Mouse (Mus musculus) forebrain, embryonic 12.5 days (tissue): ENCODE results near the gene Cers4. TPM values are rescaled to one million over a fixed set of nuclear protein-coding genes. Genes with fewer than 3 reads are reported as not detected.

ENCODE experiments used
- ATAC-seq: fragments of 200-750 bp; cut with Nextera tagmentation; 2 replicates; pipeline ENCODE4 v1.8.0; 2017; ENCODE audit warnings: moderate TSS enrichment; ENCODE audit not compliant: low FRiP score
- H3K27ac ChIP-seq: fragments of 300-500 bp; sonication (generic); 2 replicates; pipeline ENCODE4 v1.5.1; 2016; ENCODE audit warnings: mild to moderate bottlenecking
- H3K27me3 ChIP-seq: fragments of 300-500 bp; sonication (generic); 2 replicates; pipeline ENCODE4 v1.6.1; 2016; ENCODE audit warnings: mild to moderate bottlenecking
- H3K36me3 ChIP-seq: fragments of 300-500 bp; sonication (generic); replicated peaks from 2 replicates; pipeline ENCODE4 v1.6.1; 2016; ENCODE audit warnings: mild to moderate bottlenecking
- H3K4me1 ChIP-seq: fragments of 300-500 bp; sonication (generic); 2 replicates; pipeline ENCODE4 v1.6.1; 2016
- H3K4me2 ChIP-seq: fragments of 300-500 bp; sonication (generic); 2 replicates; pipeline ENCODE4 v1.6.1; 2016; ENCODE audit warnings: mild to moderate bottlenecking, moderate library complexity
- H3K4me3 ChIP-seq: fragments of 300-500 bp; sonication (generic); replicated peaks from 2 replicates; pipeline ENCODE4 v1.5.1; 2016; ENCODE audit warnings: mild to moderate bottlenecking
- H3K9ac ChIP-seq: fragments of 300-500 bp; sonication (generic); 2 replicates; pipeline ENCODE4 v1.6.1; 2016; ENCODE audit warnings: mild to moderate bottlenecking
- H3K9me3 ChIP-seq: fragments of 300-500 bp; sonication (generic); 2 replicates; pipeline ENCODE4 v1.6.1; 2016
- WGBS: fragments of 180-500 bp; shearing (Covaris S2); methylation state at CpG from one replicate; pipeline ENCODE4 v1.1.7; 2016; 5-methylcytosine and 5-hydroxymethylcytosine counted together
- polyA plus RNA-seq: library from polyadenylated mRNA; unstranded; fragments of >200 nt; fragmentation: Nextera tagmentation; extraction: Ambion mirVana; gene quantifications from 2 replicates; pipeline ENCODE4 v1.2.1, GENCODE M21; 2016

Cers4 gene
- polyA plus RNA-seq, 1 experiment from 2014 or later = 21.7 TPM

DNA sequence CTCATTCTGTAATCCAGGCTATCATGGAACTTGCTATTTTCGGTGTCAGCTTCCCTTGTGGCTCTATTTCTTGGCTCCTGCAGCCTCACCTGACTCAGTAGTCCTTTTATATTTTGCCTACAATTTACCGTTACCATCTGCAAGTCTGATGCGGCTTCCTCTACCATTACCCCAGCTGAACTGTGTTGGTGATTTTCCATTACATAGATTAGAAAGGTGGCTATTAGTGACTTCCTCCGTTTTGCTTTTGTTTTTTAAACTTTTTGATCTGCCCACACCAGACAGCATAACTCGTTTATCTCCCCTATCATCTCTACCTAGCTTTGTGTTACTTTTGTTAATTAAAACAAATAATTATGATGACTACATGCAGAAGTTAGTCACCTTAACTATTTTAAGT, 14.7 kb downstream of the Cers4 start:
- Histone ChIP-seq H3K9ac (no peak overlapping the region), H3K27me3 (no peaks in the 10 kb centered on the region), H3K9me3 (no peaks in the 10 kb centered on the region), H3K27ac (no peak overlapping the region), H3K4me3 (no peak overlapping the region), H3K4me2 (no peak overlapping the region), H3K4me1 (peaks cover 15% of the 10 kb centered on the region), H3K36me3 (no peaks in the 10 kb centered on the region)
- WGBS = 80% methylated on average over 5 of the region's 5 CpGs
- no peak for ATAC-seq

DNA sequence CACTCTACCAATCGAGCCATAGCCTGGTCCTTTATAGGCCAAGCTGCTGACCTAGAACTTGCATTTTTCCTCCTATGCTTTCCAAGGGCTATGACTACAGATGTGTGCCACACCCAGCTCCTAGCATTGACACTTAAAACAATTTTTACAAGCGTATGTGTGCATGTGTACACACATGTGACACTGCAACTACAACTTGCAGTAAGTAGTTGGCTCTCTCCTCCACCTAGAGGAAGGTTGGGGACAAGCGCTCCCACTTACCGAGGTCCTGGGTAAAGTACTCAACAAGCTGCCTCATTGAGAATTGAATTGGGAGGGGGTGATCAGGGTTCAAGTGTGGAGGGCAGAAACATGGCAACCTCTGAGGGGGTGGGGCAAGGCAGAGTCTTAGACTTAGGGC, 18.0 kb downstream of the Cers4 start:
- ATAC-seq = no peak
- Histone ChIP-seq H3K4me3 (no peak overlapping the region), H3K9me3 (no peaks in the 10 kb centered on the region), H3K27me3 (no peaks in the 10 kb centered on the region), H3K9ac (no peak overlapping the region), H3K27ac (peak overlapping the region; percentile 79), H3K4me2 (no peak overlapping the region), H3K4me1 (peaks cover 17% of the 10 kb centered on the region), H3K36me3 (no peaks in the 10 kb centered on the region)
- 86% methylated on average over 4 of the region's 4 CpGs for WGBS

GRCm38 (mm10) chr8:4511429-4512115, 18.7 kb downstream of the Cers4 start:
- ATAC-seq = no peak; the same call in 1 of the 2 replicates
- Histone ChIP-seq H3K36me3 (no peaks in the 10 kb centered on the region), H3K9me3 (no peaks in the 10 kb centered on the region), H3K4me1 (peaks cover 17% of the 10 kb centered on the region), H3K4me2 (peak overlapping the region; percentile 13; the same call in 1 of the 2 replicates), H3K4me3 (no peak overlapping the region), H3K27me3 (no peaks in the 10 kb centered on the region), H3K27ac (peak overlapping the region; percentile 79), H3K9ac (no peak overlapping the region)
- 10% methylated on average over 2 of the region's 2 CpGs for WGBS

GRCm38 (mm10) chr8:4512116-4512495, 19.3 kb downstream of the Cers4 start:
- Histone ChIP-seq H3K4me1 (peaks cover 17% of the 10 kb centered on the region), H3K27me3 (no peaks in the 10 kb centered on the region), H3K9me3 (no peaks in the 10 kb centered on the region), H3K4me3 (no peak overlapping the region), H3K36me3 (peaks cover under 1% of the 10 kb centered on the region; the same call in 1 of the 2 replicates), H3K4me2 (0 out of 2 replicates have a peak overlapping the region, but pooled peaks have one; percentile 13), H3K27ac (peak overlapping the region; percentile 79), H3K9ac (no peak overlapping the region)
- peak; percentile 80 for ATAC-seq
- WGBS = 8% methylated on average over 8 of the region's 8 CpGs

- H3K27me3 ChIP-seq = no peaks in the 10 kb centered on the region
- no peak overlapping the region for H3K9ac ChIP-seq
- H3K4me3 ChIP-seq = no peak overlapping the region
- WGBS = 94% methylated on average over 2 of the region's 2 CpGs
- H3K4me1 ChIP-seq = peaks cover 16% of the 10 kb centered on the region
- no peak for ATAC-seq
- H3K27ac ChIP-seq = no peak overlapping the region
- no peak overlapping the region for H3K4me2 ChIP-seq
- H3K9me3 ChIP-seq = no peaks in the 10 kb centered on the region
- peaks cover 27% of the 10 kb centered on the region for H3K36me3 ChIP-seq
Observed at GRCm38 (mm10) chr8:4516162-4516561, 23.3 kb downstream of the Cers4 start.

GRCm38 (mm10) chr8:4521472-4521871, 28.6 kb downstream of the Cers4 start:
- no peak for ATAC-seq
- H3K4me1 ChIP-seq = no peaks in the 10 kb centered on the region
- H3K9ac ChIP-seq = no peak overlapping the region
- no peak overlapping the region for H3K27ac ChIP-seq
- H3K4me3 ChIP-seq = no peak overlapping the region
- 95% methylated on average over 4 of the region's 4 CpGs for WGBS
- H3K4me2 ChIP-seq = no peak overlapping the region
- no peaks in the 10 kb centered on the region for H3K27me3 ChIP-seq
- H3K36me3 ChIP-seq = peaks cover 45% of the 10 kb centered on the region
- no peaks in the 10 kb centered on the region for H3K9me3 ChIP-seq

DNA sequence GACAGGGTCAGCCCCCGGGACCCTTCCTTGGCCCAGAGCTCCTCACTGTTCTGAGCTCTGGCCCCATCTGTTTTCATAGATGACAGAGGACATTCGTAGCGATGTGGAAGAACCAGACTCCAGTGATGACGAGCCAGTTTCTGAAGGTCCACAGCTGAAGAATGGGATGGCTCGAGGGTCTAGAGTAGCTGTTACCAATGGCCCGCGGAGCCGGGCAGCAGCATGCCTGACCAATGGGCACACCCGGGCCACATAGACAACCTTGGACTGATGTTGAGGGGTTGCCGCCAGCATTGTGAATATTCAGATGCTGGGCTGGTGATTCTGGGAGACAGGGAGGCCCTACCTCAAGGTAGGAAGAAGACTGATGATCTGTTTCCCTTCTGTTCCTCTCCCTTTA, 30.7 kb downstream of the Cers4 start:
- H3K4me3 ChIP-seq = no peak overlapping the region
- WGBS = 97% methylated on average over 10 of the region's 10 CpGs
- H3K9me3 ChIP-seq = no peaks in the 10 kb centered on the region
- no peaks in the 10 kb centered on the region for H3K4me1 ChIP-seq
- ATAC-seq = no peak
- H3K4me2 ChIP-seq = no peak overlapping the region
- no peak overlapping the region for H3K9ac ChIP-seq
- peaks cover 30% of the 10 kb centered on the region for H3K36me3 ChIP-seq
- H3K27ac ChIP-seq = no peak overlapping the region
- H3K27me3 ChIP-seq = no peaks in the 10 kb centered on the region

Other genes starting within 250 kb of the Cers4 start
- gene Tgfbr3l, start 244.8 kb upstream of the Cers4 start, polyA plus RNA-seq = 3.7 and 4.5 TPM in 2 replicates
- gene Snapc2, start 239.9 kb upstream of the Cers4 start, polyA plus RNA-seq = 63.2 and 67.2 TPM in 2 replicates
- gene Ctxn1, start 233.8 kb upstream of the Cers4 start, polyA plus RNA-seq = 189 and 199 TPM in 2 replicates
- 54.1 and 55.6 TPM in 2 replicates for gene Timm44, start 217.1 kb upstream of the Cers4 start, polyA plus RNA-seq
- gene Ccl25, start 167.8 kb upstream of the Cers4 start, polyA plus RNA-seq = 20.9 and 24.1 TPM in 2 replicates
- 309 and 310 TPM in 2 replicates for gene Elavl1, start 167.6 kb upstream of the Cers4 start, polyA plus RNA-seq
- 13.4 and 14.2 TPM in 2 replicates for gene Zfp958, start 120.1 kb downstream of the Cers4 start, polyA plus RNA-seq